Mouse (Mus musculus) right cerebral cortex, adult 2 months (tissue): ENCODE data around the gene Farsb.

ENCODE experiments used
- DNase-seq, 2 experiments: peaks; one replicate each; pipeline ENCODE4 v3.0.0; 2021 to 2022; ENCODE audit warnings: low spot score in 2 of 2

The Farsb gene

DNA sequence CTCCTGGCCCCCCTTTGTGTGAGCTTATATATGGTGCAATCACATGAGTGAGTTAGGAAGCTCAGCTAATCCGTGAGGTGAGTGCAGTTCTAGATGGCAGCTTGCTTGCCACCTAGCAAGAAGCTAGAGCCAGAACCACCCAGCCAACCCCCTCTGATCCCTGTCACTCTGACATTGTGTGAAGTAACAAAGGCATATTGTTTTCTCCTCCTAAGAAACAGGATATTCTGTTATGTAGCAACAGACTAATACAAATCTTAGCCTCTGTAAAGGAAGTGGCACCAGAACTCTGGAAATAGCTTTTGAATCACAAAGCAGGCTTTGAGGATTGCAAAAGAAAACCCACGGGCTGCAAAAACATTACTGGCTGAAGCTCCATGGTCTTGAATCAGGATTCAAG, 4.3 kb downstream of the Farsb start:
- DNase-seq: no peak

DNA sequence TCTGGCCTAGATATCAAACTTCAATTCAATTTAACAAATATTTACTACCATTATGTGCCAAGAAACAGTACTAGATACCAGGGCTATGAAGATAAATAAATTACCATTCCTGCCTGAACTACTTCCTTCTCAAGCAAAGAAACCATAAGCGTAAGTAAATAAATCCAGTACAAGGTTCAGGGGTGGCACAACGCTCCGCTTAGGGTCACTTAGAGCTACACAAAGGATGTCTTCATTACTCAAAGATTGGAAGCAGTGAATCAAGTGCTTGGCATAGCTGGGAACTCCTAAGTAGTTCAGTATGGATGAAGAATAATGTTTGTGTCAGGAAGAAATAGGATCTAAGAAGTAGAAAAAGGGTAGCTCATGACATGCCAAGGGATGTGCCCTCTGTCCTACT, 5.3 kb downstream of the Farsb start:
- no peak for DNase-seq

DNA sequence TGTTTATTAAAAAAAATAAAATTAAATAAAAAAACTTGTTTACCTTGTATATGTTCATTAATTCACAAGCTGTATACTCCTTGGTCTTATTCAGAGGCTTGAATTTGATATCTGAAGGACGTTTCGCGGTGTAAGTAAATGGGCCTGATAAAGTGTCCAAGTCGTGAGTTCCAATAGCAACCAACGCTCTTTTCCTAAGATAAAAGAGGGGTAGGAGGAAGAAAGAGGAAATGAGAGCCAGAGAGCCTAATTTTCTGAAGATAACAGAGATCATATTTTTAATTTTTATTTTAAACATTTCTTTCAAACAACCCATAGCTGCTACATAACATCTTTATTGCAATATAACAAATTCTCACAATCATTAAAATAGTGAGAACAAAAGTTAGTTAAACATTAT, 16.3 kb downstream of the Farsb start:
- no peak for DNase-seq

DNA sequence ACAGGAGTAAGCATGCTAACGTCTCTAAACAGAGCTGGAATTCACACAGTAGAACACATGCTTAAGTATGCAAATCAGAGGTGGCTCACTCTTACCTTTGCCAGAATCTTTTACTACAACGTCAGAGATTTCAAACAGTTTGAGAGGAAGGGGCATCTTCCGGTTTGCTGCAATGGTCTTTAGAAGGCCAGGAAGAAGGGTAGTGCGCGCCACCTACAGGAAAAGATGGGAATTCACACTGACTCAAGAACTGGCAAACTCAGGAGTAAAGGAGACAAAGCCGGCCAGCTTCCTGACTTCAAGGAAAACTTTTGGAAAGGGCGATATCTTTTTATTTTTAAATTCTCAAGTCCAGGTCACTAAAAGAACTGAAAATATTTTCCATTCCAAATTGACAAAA, 34.0 kb downstream of the Farsb start:
- DNase-seq: peak; percentile 52 to 53

DNA sequence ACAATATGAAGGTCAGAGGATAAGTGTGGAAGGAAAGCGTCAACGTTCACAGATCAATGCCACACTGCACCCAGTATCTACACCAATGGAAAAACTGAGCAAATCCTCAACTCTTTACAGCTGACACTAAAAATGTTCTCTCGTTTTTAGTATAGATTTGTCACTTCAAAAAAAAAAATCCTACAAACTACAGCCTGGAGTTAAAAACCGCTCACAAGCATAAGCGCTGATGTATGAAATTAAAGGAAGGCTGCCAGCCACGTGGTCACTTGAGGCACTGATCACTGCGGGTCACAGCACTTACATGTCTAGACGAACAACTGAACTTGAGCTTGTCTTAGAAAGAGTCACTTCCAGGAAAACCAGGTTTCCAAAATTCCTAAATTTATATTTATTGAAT, 34.8 kb downstream of the Farsb start:
- DNase-seq: no peak

DNA sequence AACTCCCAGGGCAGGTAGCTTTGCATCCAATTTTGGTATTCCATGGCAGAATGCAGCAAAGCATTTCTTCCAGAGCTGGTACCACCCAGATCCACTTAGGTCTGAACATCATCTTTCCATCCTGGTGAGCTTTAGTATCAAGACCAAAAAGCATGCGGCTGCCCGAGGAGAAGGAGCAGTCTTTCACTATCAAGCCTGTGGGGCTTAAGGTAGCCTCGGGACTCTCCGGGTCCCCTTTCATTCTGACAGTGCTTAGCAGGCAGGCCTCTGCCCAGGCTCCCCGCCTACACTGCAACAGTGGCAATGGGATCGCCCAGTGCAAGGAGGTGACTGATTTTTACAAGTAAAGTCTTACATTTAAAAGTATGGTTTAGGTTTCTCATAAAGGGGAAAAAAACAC, 36.2 kb downstream of the Farsb start:
- no peak for DNase-seq

DNA sequence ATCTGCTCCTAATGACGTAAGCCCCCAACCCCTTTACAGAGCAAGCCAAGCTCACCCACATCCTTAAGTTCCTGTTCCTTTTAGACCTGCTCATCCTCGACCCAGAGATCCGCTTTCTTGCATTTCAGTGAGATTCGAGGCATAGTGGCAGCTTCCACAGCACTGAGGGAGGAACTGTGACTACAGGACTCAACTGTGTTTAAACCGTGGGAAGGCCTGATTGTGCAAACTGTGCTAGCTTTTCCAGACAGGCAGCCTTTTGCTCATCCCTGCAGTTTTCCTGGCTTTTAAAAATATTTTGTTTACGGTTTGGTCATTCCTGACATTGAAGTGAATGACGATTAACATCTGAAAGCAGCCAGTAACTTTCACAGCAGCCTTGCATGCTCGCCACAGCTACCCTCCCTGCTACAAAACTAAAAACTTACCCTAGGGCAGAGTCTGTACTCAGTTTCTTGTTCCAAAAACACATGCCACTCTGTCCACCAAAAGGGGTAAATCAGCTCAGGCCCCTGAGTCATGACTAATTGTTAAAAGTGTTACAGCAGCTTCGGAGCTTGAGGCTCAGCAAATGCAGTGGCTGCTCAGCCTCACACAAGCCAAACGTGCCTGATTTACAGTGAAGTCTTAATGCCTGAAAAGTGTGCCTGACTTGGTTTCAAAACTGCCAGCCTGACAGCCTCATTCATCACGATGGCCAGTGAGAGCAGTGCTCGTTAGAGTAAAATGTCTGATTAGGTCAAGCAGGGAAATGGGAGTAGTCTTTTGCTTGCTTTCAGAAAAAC, 37.4 kb downstream of the Farsb start:
- DNase-seq: peak in 1 of 2 experiments; percentile 22

DNA sequence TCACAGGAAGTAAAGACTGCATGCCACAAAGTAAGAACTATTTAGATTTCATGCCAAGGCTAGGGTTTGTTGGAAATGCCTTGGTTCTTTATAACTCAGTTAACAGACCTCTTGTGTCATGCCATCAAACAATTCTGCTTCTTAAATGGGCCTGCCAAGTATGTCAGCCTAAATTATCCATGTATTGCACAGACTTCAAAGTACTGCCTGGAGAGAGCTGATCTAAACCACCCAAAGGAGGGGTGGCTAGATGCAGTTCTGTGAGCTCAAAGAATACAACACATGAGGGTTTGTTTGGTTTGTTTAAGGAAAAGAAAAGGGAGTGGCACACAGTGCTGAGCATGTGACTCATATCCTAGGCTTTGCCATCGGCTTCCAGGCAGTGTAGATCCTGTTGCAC, 40.6 kb downstream of the Farsb start:
- no peak for DNase-seq

DNA sequence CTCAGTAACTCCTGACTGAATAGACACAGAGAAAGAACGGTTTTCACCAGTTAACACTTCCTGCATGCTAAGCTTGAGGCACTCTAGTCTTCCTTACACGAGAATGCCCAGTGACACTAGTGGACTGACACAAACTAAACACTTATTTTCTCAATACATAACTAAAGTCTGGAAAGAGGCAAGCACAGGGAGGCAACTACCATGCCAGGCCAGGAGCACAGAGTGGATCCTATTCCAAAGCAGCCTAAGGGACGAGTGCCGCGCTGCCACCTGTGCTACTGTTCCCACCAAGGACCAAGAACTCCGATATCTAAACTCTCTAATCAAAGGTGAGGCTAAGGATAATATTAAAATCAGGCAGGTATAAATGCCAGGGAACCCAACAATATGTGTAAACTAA, 42.0 kb downstream of the Farsb start:
- DNase-seq: no peak

DNA sequence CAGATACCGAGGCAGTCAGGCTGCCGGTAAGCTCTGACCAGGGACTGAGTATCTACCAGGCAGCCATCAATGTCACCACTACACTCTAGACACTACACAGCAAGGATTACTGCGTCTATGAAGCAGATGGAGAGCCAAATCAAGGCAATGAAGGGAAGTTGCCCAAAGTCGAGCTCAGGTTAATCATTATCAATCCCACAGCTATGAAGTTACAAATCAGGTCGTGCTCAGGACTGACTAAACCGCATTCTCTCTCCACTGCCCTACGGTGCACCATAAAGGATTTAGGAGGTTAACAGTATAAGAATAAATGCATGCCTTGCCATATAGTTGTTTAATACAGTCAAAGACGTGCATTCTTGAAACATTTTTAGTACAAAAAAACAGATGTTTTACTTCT, 42.5 kb downstream of the Farsb start:
- no peak for DNase-seq

DNA sequence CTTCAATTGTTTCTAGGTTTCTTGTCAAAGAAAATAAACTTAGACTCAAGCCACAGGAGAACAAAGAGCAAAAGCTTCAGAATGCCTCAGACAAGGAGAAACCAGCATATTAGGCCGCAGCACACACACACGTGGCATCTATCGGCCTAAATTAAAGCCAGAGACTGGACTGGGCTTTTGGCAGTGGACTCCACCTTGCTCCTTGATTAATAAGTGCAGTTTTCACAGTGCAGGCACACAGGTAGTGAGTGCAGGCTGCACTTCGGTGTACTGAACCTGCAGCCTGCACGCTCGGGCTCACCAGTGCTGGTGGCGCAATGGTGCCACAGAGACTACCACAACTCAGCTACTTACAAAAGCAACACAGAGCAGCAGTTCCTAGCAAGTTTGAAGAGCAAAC, 45.6 kb downstream of the Farsb start:
- DNase-seq: no peak

DNA sequence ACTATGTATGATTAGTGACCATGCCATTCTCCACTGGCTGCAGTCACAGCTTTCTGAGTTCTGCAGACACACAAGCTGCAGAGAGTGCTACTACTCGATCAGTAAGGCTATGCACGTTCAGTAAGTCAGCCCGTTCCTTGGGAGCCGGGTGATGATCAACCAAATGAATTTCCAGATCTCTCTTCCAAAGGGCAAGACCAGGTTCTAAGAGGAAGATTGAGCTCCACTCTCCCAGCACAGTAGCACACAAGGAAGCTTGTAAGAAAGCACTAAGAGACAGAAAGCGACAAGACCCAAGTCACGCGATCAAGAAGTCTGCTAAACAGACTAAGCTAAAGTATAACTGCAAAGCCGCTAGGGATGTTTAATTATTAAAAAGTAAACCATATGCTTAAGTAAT, 48.0 kb downstream of the Farsb start:
- no peak for DNase-seq

DNA sequence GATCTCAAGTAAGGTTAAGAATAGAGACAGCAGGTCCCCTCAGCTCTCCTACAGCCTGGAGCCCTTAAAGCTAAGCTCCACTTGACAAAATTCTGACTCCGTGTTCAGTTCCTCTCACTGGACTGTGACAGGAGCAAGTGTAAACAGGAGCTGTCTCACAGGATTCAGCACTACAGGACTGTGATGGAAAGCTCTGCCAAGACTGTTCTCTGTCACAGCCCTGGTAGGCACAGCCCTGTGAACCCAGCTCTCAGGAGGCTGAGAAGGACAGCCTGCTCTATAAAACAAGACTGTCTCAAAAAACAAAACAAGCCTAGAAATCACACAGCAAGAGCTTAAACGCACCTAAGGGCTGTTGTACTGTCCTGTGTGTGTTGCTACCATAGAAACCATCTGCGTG, 51.5 kb downstream of the Farsb start:
- DNase-seq: no peak

DNA sequence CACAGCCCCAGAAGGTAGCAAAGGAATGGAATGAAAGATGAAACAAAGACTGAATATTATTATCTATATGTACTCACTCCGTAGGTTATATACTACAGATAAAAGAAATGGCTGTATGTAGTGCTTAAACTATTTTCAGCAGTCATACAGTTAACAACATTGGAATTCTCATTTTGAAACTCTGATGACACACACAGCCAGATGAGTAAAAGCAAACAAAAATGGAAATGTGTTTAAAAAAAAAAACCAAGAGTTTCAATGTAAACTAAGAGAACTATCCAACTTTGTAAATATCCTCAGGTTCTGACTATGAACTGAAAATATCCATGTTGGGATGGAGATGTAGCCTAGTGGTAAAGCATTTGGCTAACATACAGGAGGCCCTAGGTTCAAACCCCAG, 52.3 kb downstream of the Farsb start:
- no peak for DNase-seq

DNA sequence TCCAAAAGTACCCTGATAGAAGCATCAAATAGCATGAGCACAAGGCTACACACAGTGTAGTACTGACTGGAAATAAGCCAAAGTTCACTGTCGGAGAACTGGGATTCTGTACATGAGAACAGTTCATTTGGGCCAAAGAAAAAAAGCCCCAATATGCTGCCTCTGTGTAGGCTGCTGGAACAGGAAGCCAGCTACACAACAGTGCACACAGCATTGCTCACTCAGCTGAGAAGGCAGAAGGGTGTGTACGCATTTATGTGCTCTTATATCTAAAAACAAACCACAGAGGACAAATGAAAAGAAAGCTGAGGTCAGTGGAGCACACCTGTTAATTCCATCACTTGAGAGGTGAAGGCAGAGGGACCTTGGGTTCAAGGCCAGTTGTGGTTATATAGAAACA, 52.7 kb downstream of the Farsb start:
- DNase-seq: no peak

DNA sequence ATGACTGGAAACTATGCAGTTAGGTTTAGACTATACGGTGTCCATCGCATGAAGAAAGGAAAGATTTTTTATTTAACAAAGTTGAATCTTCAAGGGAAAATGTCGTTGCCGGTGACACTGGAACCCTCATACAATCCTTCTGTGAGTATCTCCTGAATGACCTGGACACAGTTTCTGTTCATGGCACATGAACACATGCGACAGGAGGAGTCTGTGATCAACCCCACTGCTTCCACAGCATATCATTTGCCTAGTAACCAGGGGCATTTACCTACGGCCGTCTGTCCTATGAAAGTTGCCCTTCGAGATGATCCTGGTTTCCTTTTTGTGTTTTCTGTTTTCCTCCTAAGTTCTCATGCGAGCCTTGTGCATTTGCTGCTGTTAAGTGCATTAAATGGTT, 55.2 kb downstream of the Farsb start:
- no peak for DNase-seq

DNA sequence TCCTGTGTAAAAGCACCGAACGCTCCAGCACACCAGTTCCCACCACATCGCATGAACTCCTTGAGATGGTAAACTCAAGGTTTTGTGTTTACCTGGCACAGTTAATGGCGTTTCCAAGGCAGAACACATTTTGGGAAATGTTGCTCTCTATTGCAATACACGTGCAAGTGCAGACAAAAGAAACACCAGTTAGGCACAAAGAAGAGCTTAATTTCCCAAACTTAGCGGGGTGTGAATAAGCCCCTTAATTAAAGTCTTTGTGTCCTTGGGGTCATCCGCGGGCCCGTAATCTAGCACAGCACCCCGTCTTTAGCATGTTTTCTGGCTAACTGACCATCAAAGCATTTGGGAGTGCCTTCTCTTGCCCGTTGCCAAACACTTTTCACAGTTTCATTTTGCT, 59.8 kb downstream of the Farsb start:
- DNase-seq: no peak

DNA sequence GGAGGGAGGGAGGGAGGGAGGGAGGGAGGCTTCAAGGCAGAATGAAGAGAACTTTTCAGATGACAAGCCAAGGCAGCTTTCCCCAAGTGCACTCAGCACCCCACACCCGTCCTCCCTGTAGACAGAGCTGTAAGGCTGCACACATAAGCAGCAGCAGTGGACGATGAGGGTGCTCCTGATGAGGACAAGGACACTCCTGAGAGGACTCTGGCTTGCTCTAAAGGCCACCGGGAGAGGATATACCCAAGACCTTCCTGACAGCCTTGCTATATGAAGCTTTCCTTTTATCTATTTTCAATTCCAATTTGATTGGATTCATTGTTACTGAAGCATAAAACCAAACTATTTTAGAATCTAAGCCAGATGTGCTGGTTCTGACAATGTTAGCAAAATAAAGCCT, 61.9 kb downstream of the Farsb start:
- no peak for DNase-seq

DNA sequence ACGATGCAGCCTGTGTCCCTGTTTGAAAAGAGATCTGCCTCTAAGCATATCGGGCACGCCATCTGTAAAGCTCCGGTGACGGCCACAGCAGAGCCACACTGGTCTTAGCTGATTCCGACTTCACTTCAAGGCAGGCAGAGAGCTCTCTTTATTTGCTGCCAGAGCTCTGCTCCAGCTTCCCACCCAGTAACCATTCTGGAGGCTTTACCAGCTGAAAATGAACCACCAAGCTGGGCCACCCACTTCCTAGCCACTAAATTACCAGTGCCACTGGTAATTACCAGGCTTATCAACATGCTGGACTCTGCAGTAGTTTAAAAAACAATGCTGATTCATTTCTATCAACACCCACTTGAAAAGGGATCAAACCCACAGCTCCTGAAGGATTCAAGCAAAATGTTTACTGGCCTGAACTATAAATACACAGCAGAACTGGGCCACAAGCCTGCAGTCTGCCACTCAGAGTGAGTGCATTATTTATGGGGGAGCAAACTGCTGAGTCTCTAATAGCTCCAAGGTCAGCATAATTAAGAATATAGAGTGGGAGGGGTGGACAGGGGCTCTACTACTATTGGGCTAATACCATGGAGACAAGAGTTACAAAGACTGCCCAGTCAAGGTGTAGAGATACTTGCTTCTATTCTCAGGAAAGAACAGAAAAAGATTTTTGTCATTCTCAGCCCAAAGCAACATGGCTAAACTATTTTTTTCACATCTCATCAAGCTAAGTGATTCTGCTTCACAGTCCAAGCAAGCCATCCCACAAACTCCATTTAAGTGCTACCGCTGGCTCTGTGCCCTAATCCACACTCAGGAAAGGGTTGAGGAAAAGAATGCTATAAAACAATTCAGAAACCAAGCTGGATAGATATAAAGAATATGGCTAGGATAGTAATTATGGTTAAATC, 62.6 kb downstream of the Farsb start:
- peak; percentile 52 to 59 for DNase-seq

DNA sequence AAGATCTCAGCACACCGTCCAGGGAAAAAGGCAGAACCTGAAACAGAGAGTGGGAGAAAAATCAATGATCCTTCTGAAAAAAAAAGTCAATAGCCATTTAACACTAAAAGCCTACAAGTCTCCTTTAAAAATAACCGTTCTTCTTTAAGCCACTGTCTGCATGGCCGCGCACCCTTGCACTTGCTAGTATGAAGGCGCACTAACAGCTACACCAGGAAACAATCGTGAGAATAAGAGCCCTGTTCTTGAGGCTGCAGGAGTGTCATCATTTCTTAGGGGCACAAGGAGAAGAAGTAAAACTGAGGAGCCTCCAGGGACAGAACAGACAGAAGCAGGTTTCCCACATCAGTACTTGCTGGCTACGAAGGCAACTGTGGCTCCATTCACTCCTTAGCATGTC, 63.4 kb downstream of the Farsb start:
- no peak for DNase-seq

DNA sequence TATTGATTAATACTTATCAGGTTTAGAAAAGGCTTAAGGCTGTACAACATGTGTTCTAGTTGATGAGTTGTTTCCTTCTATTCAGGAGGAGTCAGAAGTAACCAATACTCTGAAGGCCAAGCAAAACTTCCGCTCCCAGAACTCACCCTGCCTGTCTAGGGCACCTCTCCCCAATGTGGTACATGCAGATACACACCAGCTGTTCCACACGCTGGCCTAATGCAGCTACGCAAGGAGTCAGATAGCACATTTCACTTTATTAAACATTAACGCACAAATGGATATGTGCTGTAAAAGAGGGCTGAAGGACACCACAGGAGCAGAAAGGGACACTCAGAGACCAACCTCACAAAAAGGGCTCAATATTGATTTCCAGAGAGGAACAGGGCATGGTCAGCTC, 63.8 kb downstream of the Farsb start:
- DNase-seq: no peak

DNA sequence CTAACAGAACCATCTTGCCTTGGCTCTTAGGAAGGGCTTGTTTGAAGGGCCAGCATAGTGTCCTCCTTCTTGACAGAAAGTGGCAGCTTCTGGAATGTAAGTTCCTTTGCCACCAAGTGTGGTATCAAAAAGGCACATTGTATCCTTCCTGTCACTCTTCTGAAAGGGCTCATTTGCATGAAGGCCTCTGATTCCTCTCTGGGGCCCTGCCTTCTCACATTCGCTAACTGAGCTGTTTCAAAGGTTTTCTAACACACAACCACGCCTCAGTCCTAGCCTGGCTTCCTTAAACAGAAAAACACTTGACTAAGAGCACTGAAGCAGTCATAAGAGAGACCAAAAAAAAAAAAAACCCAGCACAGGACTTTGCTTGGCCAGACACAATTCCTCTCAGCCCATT, 66.1 kb downstream of the Farsb start:
- no peak for DNase-seq

DNA sequence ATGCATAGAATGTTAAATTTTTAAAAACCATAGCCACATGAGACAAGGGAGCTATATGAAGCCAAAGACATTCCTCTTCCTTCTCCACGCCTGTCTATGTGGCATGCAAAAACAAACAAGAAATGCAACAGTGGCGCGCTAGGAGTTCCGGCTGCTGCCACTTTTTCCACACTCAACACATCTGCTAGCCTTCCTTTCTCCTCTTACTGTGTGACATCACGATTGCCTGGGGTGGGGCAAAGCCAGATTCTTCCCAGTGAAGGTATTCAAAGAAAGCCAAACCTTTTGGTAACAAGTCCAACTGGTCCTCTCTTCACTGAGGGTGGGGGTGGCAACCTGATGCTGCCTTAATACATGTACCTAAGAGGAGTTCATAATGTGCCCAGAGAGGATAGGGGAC, 66.9 kb downstream of the Farsb start:
- no peak for DNase-seq
